Mouse (Mus musculus): Measurements from ENCODE around the gene Cfhr2. TPM values are rescaled to one million over a fixed set of nuclear protein-coding genes. Genes with fewer than 3 reads are reported as not detected.
"Not testable (repeated sequence)": the region's sequence is repeated elsewhere in the genome, so short reads cannot be mapped to it uniquely, and the experiment has no call there.

Cfhr2 gene
- total RNA-seq (2021): not detected
- long read RNA-seq, experiment 1: 0 reads
- long read RNA-seq, experiment 2: 0 reads

DNA sequence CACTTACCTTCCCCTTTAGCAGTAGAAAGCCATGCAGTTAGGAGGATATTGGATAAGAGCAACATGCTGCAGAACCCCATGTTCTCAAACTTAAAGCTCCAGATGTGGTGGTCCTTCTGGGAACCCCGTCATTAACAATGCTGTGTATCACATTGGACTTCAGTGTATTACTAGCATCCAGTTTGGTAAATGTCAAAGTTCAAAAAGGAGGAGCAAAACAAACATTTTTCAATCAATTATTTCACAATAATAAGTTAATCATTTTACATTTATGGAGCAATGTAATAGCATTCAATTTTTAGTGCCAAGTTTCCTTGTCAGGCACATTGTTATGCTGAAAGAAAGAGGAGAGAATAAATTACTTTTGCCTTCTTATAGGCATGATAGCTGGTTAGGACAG lies at the start of gene Cfhr2:
Cfhr2 (minus strand) TSS at position 155 of the 400 bp plus-strand sequence.
- DNase-seq: no peak
- intact Hi-C loops (cut with DNase I): no loop called here

DNA sequence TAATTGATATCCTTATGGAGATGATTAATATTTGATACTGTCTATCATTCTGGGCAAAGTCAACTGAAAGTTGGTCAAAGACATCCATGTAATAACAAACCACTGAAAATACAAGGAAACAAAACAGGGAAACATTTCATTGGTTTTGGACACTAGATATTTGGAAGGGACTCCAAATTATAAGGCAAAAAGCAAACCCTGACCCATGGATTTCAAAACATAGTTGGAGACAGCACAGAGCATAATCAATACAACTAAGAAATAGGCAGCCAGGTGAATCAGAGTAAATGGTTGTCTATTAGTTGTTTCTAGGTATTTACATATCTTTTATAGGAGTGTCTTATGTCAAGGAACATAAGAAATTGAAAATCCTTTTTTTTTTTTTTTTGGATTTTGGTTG lies 5.2 kb upstream of the Cfhr2 start:
- intact Hi-C loops (cut with DNase I): no loop called here
- no peak for DNase-seq

DNA sequence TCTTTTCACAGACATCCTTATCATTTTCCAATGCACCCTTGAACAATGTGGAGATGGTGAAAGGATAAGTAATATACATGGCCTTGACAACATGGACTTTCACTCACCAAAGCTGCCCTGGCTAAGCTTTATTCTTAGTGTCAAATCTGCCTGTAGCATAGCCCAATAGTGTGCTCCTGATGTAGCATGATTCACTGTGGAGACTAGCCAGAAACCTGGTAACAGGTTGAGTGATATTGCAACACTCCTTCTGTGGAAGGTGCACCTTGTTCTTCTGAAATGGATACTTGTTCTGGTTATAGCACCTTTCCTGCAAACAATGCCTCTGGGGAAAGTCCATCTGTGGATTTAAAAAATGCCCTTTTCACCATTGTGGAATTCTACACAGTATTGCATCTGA lies 1.7 kb upstream of the Cfhr2 start:
- intact Hi-C loops (cut with DNase I): no loop called here
- no peak for DNase-seq

DNA sequence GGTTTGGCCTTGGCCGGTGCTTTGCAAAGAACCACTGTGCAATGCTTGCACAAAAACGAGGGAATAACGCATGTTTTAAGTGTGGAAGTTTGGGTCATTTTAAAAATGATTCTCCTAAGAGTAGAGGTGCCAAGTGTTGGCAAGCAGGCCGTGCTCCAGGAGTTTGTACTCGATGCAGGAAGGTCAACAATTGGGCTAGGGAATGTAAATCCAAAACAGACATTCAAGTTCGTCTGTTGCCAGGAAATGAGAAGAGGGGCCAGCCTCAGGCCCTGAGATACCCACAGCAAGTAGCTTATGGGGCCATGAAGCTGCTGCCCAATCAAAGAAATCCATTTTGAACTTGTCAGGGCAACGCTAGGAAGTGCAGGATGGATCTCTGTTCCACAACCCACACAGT lies 18.8 kb downstream of the Cfhr2 start:
- DNase-seq: no peak
- intact Hi-C loops (cut with DNase I): no loop called here

- no peak for DNase-seq
- intact Hi-C loops (cut with DNase I): no loop called here
Observed at GRCm38 (mm10) chr1:139839290-139839689, 19.2 kb downstream of the Cfhr2 start.

- intact Hi-C loops (cut with DNase I): no loop called here
- no peak for DNase-seq
Observed at GRCm38 (mm10) chr1:139808594-139808993, 49.9 kb downstream of the Cfhr2 start.

DNA sequence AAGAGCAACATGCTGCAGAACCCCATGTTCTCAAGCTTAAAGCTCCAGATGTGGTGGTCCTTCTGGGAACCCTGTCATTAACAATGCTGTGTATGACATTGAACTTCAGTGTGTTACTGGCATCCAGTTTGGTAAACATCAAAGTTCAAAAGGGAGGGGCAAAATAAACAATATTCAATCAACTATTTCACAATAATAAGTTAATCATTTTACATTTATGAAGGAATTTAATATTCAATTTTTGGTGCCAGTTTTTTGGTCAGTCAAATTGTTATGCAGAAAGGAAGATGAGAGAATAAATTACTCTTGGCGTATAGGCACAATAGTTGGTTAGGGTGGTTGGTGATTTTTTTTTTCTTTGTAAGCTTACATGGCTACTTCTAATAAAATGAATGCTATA lies 77.4 kb downstream of the Cfhr2 start, which contains the start of gene Gm4788:
Gm4788 (minus strand) TSS at position 101 of the 400 bp plus-strand sequence.
- intact Hi-C loops (cut with DNase I): no loop called here
- no peak for DNase-seq

- DNase-seq; intact Hi-C loops (cut with DNase I): not testable (repeated sequence)
Observed at GRCm38 (mm10) chr1:139769913-139770312, 88.6 kb downstream of the Cfhr2 start.

Other genes starting within 250 kb of the Cfhr2 start
- gene Gm4788, start 77.5 kb downstream of the Cfhr2 start, total RNA-seq (2021): under 1 TPM in 1 of 2 experiments, not detected in 1; 0.10 TPM